Mouse (Mus musculus) neural tube, postnatal 0 days (tissue): Measurements from ENCODE around the gene Mctp1. TPM values are rescaled to one million over a fixed set of nuclear protein-coding genes. Genes with fewer than 3 reads are reported as not detected.

Experiments
- polyA plus RNA-seq: library from polyadenylated mRNA; unstranded; fragments of >200 nt; fragmentation: Nextera tagmentation; extraction: Ambion mirVana; gene quantifications from 2 replicates; pipeline ENCODE4 v1.2.1, GENCODE M21; 2015

Mctp1 gene
- 3.8 and 3.9 TPM in 2 replicates for polyA plus RNA-seq

DNA sequence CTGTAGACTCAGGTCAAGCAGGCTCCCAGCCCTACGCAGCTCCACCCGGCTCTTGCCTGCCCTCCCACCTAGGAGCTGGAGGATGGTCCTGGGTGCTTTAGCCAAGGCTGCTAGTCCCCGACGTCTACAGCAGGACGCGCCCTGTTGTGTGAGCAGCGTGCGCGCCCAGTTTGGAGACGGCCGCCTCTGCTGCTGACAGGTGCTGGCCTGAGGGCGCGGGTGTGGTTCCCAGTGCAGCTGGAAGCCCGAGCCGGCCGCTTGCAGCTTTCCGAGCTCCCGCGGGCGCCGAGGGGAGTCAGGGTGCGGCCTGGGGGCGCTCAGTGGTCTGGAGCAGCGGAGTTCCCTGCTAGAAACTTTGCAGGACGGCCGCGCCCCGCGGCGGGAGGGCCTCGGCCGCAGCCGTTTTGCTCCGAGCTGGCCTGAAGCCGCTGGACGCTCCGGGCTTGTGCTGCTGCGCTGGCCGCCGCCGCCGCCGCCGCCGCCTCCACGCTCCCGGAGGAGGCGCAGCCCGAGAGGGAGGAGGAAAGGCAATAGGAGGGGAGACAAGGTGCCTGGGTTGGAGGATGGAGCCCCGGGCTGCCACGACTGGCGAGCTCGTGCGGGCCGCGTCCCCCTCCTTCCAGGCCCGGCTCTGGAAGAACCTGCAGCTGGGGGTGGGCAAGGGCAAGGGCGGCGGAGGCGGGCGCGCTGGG, at the start of gene Mctp1:
TSS of gene Mctp1 (plus strand) at position 564 of the 692 bp plus-strand sequence.

Other genes with a start within 250 kb of the Mctp1 start
- 0.17 and 0.22 TPM in 2 replicates for gene Fam81b, start 79.5 kb upstream of the Mctp1 start, polyA plus RNA-seq